Mouse (Mus musculus): Measurements from ENCODE around the gene Dmrt2.

DNA sequence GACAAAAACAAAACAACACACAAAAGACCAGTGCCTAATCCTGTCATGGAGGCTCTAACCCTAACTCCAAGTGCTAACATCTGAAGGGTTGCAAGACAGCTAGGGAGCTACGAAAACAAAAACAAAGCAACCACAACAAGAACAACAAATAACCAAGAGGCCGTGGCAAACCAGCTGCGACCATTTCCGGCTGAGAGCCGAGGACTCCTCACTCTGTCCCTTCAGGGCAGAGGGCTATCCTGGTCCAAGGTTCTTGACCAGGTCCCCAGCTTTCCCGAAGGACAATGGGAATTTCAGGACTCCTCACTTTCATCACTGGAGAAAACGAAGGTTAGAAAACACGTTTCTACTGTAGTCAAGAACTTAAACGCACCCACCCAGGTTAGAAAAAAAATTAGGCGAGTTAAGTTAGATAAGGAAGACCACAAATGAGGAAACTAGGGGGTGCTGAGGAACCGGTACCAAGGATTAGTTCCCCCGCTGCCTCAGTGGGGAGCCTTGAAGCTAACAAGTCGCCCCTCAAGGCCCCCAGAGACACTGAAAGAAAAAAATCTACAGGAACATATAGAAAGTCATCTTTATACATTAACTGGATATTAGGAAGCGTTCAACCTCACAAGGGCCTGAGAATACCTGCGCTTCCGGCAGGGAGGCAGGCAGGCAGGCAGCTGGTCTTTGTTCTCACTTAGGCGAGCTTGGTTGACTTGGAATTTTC, 1.5 kb upstream of the Dmrt2 start:
- TF ChIP-seq FLI1 (IDR thresholded peaks at IDR 0.05; ENCODE audit: low read length): no peak
- TF ChIP-seq GATA1 (IDR thresholded peaks at IDR 0.05; ENCODE audit: borderline replicate concordance, low read length): no peak

Measured in megakaryocyte, embryonic 14.5 days (primary cell).